Mouse (Mus musculus) left cerebral cortex, adult 9 months (tissue): ENCODE results near the gene Cela2a.

Experiments used
- DNase-seq, 2 experiments: peaks; one replicate each; pipeline ENCODE4 v3.0.0; 2022; ENCODE audit warnings: low spot score in 2 of 2

The Cela2a gene

DNA sequence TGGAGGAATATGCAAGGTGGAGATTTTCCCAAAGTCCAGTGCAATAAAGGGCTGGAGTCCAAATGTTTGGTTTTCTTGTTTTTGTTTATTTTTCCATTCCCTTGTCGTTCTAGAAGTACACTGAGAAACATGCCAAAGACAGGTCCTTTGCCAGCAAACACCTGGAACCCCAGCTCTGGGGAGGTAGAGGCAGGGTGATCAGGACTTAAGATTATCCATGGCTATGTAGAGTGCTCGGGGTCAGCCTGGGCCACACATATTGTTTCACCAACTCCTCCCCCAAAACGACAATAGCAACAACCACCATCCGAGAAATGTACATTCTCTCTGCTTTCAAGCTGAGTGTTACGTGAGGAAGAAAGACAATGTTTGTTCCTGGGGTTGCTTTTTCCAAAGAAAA lies at the start of gene Cela2a:
TSS of gene Cela2a (minus strand) at position 101 of the 400 bp plus-strand sequence.
- DNase-seq, result no peak

DNA sequence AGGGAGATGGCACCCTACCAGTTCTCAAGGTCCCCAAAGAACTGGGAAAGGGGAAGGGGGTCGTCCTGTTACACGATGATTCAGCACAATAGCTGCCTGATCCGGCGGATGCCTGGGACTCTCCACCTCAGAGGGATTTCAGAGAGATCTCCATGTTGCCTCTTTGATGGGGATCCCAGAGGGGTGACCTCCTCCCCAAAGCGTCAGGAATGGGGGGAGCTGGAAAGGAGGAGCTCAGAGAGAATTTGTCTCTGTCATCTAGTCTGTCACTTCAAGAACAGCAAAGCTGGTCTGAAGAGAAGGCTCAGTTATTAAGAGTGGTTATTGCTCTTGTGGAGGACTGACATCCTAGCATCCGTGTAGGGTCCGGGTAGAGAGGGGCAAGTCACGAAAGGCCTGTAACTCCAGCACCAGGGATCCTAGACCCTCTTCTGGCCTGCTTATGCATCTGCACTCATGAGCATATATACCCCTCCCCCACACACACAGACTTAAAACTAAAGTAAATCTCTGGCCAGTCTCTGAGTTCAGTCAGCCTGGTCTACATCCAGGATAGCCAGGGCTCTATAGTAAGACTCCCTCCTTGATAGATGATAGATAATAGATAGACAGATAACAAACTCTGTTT lies 49.6 kb upstream of the Cela2a start:
- DNase-seq, result no peak

DNA sequence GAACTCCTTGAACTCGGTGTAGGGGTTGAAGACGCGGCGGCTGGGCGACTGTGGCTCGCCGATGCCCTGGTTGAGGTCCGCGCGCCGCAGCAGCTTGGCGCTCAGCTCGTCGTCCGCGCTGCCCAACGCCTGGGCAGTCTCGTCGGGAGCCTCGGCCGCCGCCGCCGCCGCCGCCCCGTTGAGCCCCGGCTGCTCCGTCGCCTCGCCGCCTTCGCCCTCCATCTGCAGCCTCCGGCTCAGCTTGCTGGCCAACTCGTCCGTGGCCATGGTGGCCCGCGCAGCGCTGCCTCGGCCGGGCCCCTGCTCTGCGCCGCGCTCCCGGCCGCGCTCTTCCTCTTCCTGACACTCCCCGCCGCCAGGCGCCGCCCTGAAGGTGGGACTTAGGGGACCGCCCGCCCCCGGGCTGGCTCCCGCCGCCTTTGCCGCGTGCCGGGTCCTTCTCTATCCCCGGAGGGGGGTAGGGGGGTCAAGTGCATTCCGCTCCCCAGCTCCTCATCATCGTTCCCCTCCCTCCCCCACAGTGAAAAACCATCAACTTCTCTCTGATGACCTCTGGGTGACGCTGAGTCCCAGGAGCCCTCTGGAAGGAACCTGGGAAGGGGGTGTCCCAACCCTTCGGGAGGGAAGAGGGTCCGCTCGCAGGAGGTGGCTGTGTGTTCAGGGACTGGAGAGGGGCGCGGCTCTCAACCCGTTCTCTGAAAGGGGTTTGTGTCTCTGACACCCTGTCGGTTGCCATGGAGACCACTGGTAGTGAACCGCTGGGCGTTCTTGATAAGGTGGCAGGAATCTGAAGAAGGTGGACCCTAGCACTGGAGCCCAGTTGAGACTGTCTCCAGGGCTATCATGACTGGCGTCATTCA lies 48.9 kb upstream of the Cela2a start, which contains the start of gene Efhd2:
TSS of gene Efhd2 (minus strand) at position 320 of the 860 bp plus-strand sequence.
- peak in 1 of 2 experiments; percentile 77 for DNase-seq

DNA sequence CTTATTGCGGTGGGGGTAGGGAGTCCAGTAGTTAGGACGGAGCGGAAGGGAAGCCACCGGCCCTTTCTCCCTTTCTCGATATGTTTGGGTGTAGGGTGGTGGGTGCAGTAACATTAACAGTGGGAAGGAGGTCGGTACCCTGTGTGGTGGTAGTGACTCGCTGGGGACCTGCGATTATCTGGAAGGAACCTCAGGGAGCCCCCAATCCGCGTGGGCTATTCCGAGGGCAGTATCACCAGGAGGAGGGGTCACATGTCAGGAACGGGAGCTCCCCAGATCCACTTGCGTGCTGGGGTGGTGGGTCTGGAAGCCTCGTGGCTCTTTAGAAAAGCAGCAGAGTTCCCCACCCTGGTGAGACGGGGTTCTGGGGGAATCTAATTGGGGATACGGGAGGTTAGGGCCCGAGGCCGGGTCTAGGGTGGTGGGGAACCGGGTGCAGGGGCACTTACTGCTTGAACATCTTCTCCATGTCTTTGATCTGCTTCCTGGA lies 48.2 kb upstream of the Cela2a start:
- no peak for DNase-seq

DNA sequence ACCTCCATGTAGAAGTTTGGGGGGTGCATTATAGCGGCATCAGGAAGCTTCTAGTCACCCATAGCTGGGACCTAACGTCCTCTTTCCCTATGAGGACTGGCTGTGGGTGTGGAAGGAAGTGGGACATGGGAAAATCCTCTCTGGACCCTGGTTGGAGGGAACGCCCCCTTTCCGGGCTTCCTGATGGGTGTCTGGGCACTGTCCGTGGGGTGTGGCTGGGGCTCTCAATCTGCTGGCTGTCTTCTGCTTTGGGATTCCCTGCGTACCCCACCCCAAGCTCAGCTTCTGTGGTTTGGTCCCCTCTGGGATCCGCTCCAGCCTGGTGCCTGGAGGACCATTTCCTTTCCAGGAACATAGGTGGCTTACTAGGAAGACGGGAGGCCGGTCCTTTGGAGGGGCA lies 47.0 kb upstream of the Cela2a start:
- DNase-seq, result peak in 1 of 2 experiments; percentile 12

DNA sequence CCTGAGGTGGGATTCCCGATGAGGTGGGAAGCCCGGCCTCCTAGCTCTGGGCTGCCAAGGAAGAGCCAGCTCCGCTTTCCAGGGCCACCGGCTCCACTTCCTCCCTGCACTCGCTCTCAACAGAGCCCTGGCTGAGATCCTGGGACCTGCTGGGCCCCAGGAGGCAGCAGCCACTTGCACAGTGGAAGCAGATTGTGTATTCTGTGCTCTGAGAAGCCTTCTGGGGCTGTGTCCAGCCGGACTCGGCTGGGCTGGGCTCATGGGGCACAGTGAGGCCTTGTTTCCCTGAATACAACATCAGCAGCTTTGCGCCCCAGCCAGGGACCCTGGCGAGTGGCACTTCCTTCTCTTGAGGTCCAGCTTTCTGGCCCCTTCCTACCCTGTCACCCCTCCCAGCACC lies 45.9 kb upstream of the Cela2a start:
- DNase-seq, result no peak

DNA sequence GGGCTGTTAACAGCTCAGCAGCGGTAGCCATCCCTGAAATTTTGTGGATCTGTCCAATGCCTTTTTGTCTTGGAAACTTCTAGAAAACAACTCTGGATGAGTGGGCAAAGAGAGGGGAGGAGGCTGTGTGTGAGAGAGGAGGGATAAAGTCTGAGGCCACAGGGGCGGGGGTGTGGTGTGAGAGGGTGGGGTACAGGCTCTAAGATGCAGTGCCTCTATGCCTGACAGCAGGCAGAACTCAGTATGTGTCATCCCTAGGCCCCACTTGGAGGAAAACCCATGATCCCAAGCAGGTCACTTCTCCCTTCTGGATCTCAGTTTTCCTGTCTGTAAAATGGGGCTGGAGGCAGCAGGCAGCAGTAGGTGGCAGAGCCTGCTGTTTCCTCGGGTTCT lies 45.4 kb upstream of the Cela2a start:
- DNase-seq, result no peak

DNA sequence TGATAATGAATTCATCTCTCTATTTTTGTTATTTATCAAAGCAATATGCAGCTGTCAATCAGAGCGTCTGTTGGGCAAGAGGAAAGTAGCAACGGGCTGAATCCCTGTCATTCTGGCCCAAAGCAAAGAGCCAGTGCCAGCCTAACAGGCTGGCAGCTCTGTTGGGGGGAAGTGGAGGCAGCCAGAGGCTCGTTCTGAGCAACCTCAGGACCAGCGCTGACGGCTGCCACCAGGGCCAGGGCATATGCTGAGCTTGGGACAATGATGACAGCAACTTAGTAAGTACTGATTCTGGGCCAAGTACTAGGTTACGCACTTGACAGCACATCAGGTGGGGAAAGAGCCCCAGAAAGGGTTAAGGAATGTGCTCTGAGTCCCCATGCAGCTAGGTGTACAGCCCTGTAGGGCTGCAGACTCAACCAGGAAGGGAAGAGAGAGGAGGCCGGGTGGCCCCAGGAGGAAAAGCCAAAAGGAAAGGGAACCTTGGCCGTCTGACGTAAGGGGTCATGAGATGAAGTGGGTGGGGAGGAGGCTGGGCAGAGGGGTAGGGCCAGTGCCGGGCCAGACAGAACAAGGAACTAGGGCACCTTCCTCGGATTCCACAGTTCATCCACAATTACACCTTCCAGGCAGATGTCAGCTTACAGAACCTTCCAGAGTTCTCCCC lies 44.8 kb upstream of the Cela2a start:
- no peak for DNase-seq

DNA sequence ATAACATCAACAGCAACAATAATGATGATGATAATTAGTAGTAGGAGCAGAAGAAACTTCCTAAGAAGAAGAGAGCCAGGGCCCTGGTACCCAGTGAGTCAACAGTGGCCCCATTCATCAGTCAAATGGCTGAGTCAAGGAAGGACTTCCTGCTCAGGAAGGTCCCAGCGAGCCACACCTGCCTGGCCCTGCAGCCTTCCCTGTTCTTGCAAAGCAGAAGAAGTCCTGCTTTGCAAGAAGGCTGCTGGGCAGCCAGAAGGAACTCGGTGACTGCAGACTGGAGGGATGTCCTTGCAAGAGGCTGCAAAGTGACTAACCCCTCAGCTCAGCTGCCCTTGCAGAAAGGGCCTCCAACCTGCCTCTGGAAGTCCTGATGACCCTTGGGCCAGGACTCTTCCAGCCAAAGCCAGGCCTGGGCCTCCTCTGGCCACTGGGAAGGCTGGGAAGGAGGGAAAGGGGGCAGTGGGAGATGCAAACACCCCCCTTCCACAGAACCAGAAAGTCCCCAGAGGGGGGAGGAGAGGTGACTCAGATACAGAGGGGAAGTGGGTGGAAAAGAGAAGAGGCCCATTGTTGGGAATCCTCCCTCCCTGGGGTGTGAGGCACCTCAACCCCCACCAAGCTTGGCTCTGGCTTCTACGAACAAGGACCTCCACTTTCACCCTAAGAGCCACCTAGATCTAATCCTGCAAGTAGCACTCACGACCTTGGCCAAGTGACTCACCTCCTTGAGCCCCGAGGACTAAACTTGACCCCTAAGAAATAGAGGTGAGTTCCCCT lies 43.7 kb upstream of the Cela2a start:
- no peak for DNase-seq

DNA sequence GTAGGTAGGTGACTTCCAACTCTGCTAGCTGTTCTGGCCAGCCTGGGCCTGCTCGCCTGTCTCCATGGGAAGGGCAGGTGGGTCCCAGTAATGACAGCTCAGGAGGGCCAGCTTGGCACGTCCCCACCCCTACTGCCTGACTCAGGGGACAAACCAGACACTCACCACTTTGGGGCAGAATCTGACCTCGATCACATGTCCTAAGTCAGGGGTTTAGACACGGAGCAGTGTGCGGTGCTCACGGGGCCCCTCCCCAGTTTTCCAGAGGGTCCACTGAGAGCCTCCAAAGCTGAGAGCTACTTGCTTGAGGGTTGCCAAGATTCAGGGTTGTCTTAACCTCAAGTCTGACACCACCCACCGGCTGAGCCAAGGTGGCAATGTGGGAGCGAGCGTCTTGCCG lies 42.1 kb upstream of the Cela2a start:
- no peak for DNase-seq

DNA sequence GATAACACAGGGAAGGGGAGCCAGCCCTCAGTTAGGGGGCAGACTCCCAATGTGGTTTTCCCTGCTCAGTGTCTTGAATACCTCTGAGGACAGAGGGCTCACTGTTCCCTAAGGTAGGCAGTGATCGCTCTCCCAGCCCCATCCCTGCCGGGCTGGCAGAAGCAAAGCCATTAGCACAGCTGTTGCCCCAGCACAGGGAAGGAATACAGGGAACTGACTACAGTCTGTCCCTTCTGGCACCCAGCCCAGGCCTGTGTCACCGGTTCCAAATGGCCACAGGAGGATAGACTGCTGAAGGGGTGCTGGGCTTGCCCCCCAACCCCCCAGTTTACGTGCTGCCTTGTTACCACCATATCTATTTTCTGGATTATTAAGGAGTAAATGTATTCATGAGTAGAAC lies 41.5 kb upstream of the Cela2a start:
- no peak for DNase-seq

DNA sequence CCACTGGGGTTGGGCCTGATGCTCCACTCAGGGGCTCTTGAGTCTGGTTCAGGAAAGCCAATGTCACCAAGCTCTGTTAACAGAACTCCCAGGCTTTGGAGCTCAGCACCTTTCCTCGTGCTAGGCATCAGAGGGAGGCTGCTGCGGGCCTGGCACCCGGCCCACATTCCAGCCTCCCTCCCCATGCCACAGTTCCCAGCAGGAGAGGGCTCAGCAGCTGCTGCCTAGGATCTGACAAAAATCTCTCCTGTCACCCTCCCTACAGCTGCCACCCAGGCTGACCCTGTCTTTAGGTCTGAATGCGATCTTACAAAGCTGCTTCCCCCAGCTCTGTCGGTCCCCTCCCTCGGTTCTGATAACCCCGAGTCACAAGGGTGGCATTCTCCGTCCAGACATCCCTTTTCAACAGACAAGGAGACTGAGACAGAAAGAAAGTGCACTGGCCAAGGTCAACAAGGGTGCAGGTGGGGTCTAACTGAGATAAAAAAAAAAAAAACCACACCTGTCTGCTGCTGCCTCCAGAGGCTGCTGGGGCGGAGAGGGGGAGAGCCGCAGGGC lies 41.1 kb upstream of the Cela2a start:
- DNase-seq, result no peak

DNA sequence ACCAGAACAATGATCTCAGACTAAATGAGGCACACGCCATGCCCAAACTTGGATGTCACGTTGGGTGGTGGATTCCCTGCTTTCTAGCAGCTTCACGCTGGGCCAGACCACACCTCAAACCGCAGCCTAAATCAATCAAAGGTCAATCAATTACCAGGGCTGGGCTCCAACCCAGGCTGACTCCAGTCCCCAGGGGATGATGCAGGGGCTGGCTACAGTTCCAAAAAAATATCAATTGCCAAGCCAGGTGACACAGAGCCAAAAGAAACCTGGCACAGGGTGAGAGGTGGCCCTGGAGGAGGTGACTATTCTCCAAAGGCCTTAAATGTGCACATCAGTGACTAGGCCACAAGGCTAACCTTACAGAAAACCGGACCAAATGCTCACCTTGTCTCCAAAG lies 39.6 kb upstream of the Cela2a start:
- no peak for DNase-seq

DNA sequence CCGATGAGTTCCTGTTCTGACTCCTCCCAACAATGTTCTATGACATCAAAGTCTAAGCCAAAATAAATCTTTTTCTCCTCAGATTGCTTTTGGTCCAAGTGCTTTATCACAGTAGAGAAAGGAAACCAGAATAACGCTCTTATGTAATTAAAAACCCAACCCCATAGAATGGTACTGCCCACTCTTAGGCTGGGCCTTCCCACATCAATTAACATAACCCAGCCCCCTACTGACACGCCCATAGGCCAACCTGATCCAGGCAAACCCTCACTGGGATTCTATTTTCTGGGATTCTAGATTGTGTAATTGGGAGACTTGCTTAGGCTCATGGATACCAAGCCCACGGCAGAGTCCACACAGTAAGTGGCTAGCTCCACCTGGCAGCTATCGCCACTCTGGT lies 39.0 kb upstream of the Cela2a start:
- DNase-seq, result peak in 1 of 2 experiments; percentile 12

DNA sequence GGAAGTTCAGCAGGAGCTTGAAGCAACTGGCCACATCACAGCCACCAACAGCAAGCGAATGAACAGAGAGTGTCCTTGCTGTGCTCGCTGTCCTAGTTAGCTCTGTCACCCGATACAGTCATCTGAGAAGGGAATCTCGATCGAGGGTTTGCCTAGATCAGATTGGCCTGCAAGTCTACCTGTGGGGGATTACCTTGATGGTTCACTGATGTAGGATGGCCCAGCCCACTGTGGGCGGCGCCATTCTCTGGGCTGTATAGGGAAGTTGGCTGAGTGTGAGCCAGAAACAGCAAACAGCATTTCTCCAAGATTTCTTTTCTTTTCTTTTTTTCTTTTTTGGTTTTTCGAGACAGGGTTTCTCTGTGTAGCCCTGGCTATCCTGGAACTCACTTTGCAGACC lies 38.5 kb upstream of the Cela2a start:
- DNase-seq, result no peak

DNA sequence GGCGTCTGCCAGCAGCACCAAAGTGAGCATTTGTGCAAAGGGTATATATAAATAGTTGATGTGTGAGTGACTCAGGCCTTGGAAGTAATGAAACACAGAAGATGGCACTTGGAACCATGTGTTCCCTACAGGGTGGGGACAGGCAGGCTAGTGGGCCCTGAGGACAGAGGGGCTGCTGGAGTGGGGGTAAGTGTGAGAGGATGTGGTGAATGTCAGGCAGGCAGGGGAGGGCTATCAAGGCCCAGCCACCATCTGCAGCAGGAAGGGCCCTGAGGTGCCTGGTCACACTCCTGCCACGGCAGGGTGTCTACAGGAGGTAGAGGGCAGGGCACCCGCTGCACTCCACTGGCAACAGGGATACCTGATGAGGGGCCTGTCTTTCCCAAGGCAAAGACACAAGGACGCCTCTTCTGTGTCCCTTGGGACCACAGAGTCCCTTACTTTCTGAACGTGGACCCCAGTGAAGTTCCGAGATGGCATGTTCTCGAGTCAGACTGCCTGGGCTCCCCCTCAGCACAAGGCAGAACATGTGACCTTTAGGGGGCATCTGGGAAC lies 37.8 kb upstream of the Cela2a start:
- DNase-seq, result no peak

DNA sequence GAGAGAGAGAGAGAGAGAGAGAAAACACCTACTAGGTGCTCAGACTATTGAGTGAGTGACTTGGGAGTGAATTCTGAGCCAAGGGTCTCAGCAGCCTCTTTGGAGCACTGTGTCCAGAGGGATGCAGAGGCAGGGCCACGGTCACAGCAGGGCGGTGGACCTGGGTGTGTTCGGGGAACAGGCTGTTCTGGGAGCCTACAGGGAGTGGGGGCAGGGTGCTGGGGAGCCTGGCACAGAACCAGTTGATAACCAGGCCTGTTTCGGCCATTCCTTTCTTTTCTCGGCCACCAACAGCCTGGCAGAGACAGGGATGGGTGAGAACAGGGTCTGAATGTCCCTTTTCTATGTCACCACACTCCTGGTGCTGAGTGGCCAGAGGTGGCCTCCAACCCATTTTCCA lies 36.9 kb upstream of the Cela2a start:
- DNase-seq, result no peak

DNA sequence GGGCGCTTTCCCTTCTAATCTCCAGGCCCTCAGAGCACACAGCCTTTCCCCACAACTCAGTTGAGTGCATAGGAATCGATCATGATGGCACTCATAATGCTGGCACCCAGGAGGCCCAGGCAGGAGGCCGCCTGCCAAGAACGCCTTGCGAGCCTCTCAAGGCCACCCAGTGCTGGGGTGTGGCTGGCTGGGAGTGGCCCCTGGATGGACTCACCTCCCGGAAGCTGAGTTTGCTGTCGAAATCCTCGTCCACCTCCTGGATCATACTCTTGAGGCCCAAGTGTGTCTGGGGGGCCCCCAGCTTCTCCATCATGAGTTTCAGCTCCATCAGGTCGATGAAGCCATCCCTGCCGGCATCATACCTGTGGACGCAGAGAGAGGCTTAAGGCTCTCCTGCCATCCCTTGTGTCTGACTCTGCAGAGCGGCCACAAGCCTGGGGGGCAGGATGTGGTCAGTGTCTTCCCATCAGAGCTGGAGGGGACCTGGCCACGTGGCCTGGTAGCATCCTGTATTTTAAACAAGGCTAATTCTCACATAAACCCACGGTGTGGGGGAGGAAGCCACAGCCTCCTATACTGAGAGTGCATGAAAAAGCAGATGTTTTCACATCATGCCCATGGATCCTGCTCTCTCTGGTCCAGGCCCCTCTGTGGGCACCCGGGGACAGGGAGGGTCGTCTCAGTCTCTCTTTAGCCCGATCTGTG lies 35.8 kb upstream of the Cela2a start:
- peak in 1 of 2 experiments; percentile 19 for DNase-seq

DNA sequence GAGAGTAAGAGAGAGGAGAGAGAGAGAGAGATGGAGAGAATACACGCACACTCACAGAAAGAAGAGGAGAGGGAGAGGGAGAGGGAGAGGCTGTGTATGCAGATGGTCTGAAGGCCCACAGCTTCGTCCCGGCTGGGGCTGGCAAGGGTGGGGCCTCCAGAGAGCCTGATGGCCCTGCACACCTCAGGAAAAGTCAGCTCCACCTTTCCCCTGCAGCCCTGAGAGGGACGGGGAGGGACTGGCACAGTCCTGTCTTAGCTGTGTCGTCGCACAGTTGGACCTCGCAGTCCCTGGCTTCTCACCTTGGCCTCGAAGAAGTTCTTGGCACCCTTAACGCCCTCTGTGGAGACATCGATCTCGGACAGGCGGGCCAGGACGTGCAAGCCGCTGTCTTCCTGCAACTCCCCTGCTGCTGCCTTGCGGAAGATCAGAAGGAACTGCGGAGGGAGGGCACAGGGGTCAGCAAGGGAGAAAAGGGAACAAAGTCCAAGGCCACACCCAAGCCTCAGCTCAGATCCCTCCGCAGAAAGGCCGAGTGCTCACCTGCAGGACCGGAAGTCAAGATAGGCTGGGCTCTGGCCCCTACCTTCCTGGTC lies 34.4 kb upstream of the Cela2a start:
- peak in 1 of 2 experiments; percentile 10 for DNase-seq

DNA sequence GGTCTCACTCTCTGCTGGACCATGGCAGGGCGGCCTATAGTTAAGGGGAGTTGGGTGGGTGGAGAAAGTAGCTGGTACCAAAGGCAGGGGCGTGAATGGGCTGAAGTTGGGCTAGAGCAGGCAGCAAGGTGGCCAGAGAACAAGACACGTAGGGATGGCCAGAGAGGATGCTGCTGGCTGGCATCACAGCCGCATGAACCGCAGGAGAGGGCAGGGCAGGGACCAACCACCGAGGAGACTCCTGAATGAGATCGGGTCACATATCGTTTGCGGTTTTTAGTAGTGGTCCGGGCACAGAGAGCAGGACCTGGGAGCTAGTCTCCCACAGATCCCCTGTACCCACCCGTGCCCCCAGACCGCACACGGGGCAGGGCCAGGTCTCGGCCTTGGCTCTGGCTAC lies 33.4 kb upstream of the Cela2a start:
- DNase-seq, result no peak
